Mouse (Mus musculus) heart, postnatal 10 days (tissue): ENCODE data around the gene Capzb. TPM values are rescaled to one million over a fixed set of nuclear protein-coding genes. Genes with fewer than 3 reads are reported as not detected.

ENCODE experiments used
- DNase-seq, 2 experiments: peaks; one replicate each; pipeline ENCODE4 v3.0.0; 2021
- intact Hi-C: fragments of 180-260 bp; cut with DNase I; formaldehyde crosslinking; loops from one replicate; pipeline ENCODE4 v1.15.1; 2025
- total RNA-seq, 2 experiments: library from RNA; stranded (reverse); gene quantifications; 2 replicates each; pipeline ENCODE4 v1.2.3; 2021

Capzb gene
- total RNA-seq, 2 experiments from 2014 or later = 394 to 406 TPM

GRCm38 (mm10) chr4:139206353-139207045 is 13.8 kb downstream of the Capzb start:
- intact Hi-C loops = no loop called here
- DNase-seq = no peak

- intact Hi-C loops = no loop called here
- DNase-seq = no peak
These were observed 15.8 kb downstream of the Capzb start for GRCm38 (mm10) chr4:139208236-139209129.

GRCm38 (mm10) chr4:139209130-139209840 is 16.6 kb downstream of the Capzb start:
- no peak for DNase-seq
- intact Hi-C loops = no loop called here

- no peak for DNase-seq
- intact Hi-C loops = loop anchor here (2.0 kb wide), 1 partner anchor 19 kb away; the partner anchor contains the start of gene Capzb
These were observed 19.5 kb downstream of the Capzb start for GRCm38 (mm10) chr4:139211975-139212831.

- no peak for DNase-seq
- intact Hi-C loops = no loop called here
These were observed 20.4 kb downstream of the Capzb start for GRCm38 (mm10) chr4:139213086-139213485.

DNA sequence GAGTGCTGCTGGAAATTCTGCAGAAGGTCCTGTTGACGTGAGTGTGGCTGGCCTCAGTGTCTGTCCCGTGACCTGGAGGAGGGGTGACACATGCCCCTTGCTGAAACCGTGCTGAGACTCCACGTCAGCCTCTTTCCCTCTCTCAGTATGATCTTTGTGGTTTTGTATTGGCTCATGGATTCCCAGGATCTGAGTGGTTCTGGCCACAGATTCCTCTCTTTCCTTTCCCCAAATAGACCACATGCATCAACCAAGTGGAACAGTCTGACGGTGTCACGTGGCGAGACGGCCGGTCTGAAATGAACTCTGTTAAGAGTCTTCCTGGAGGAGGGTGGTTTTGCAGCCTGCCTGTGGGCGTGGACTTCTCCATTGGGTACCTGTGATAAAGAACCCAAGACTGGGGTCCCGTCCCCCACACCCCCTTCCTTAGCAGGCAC is 21.3 kb downstream of the Capzb start:
- intact Hi-C loops = no loop called here
- peak; percentile 75 to 76 for DNase-seq

- intact Hi-C loops = no loop called here
These were observed 23.9 kb downstream of the Capzb start for GRCm38 (mm10) chr4:139216566-139216965.

DNA sequence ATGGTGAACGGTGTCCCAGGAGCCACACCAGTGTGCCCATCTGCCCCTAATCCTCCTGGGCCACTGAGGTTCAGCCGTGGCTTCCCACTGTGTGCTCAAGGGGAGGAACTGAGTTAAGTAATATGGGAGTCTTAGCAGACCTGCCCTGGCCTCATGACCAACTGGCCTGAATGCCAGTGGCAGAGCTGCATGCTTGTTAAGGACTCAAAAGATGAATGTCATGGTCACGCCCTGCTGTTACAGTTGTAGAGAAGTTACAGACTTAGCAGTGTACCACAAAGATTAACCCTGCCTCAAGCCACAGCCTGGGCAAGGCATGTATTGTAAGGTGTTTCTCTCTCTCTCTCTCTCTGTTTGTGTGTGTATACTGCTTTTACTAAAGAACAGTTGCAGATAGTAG is 25.8 kb downstream of the Capzb start:
- intact Hi-C loops = no loop called here
- no peak for DNase-seq

More at GRCm38 (mm10) chr4:139216566-139216965, 23.9 kb downstream of the Capzb start:
- no peak for DNase-seq

GRCm38 (mm10) chr4:139219656-139220055 is 27.0 kb downstream of the Capzb start:
- intact Hi-C loops = no loop called here
- DNase-seq = no peak

DNA sequence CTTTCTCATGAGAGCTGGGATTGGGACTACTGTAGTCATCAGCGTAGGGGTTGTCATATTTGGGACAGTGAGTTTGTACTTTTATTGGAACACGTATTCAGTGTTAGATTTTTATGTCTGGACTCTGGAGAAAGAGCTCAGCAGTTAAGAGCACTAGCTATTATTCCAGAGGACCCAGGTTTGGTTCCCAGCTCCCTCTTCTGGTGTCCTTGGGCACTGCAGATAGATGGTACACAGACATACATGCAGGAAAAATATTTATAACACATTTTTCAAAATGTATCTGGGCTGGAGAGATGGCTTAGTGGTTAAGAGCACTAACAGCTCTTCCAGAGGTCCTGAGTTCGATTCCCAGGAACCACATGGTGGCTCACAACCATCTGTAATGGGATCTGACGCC is 28.3 kb downstream of the Capzb start:
- peak in 1 of 2 experiments; percentile 68 for DNase-seq
- intact Hi-C loops = no loop called here

GRCm38 (mm10) chr4:139221837-139222236 is 29.1 kb downstream of the Capzb start:
- intact Hi-C loops = no loop called here

GRCm38 (mm10) chr4:139225115-139225514 is 32.4 kb downstream of the Capzb start:
- no peak for DNase-seq
- intact Hi-C loops = no loop called here

More at GRCm38 (mm10) chr4:139221837-139222236, 29.1 kb downstream of the Capzb start:
- DNase-seq = no peak

DNA sequence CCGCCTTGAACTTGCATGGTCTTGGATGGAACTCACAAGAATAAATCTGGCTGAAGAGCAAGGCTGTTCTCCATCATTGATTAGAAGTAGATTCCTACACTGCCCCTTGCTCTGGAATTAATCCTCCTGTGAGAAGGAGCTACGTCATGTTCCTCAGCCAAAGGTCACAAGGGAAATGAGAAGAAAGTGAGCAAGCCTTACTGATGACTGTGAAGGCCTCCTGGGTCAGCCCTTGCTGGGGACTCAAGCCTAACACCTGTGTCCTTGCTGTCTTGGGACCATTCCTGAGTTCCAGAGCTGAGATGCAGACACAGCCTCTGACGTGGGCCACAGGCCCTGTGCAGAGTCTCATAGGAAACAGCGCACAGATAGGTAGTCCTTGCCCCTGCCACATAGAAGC is 33.2 kb downstream of the Capzb start:
- DNase-seq = no peak
- intact Hi-C loops = no loop called here

DNA sequence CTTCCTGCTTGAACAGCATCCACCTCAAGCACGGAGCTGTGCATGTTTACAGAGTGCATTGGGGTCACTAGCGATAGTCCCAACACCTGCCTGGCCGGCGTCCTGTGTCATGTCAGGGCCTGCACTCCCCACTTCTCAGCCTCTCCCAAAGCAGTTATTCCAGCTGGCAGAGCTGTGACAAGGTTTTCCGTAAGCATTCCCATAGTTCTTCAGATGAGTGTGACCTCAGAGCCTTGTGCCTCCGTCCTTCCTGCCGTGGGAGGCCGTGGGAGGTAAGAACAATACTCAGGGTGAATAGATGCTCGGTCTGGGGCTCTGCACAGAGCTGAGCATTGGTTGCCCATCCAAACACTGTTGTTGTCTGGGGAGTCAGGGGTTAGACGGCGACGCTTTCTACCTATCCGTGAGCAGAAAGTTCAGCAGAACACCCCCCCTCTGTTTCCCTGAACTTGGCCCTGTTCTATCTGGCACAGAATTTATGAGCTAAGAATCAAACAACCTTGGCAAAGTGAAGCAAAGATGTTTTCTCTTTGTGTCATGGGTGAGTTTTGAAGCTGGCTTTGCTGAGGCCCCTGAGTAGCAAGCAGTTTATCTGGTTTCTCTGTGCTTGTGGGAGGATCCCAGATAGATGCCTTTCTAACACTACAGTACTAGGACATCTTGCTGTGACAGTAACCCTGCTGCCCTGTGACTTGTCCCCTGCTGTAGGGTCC is 34.0 kb downstream of the Capzb start:
- intact Hi-C loops = no loop called here
- no peak for DNase-seq

DNA sequence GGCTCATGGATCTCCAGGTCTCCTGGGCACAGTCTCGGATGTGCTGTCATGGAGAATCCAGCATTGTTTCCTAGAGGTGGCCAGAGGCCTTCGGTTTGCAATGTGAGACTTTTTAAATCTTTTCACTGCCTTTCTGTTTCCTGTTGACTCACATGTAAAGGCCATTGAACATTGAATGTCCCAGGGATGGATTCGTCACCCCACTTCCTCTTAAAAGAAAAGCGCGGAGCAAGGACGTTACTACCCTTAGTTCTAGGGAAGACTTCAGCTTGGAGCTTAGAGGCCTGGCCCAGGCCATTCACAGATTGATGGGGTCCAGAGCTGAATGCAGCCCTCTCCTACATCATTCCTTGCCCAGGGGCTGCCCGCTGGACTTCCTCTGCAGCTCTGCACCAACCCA is 35.2 kb downstream of the Capzb start:
- intact Hi-C loops = no loop called here
- no peak for DNase-seq

- intact Hi-C loops = no loop called here
- DNase-seq = no peak
These were observed 36.6 kb downstream of the Capzb start for GRCm38 (mm10) chr4:139229271-139229670.

GRCm38 (mm10) chr4:139230376-139231120 is 37.8 kb downstream of the Capzb start:
- no peak for DNase-seq
- intact Hi-C loops = loop anchor here (5.0 kb wide), 2 partner anchors 38 to 143 kb away; partner anchors contain the start of gene Capzb

GRCm38 (mm10) chr4:139231163-139231562 is 38.5 kb downstream of the Capzb start:
- intact Hi-C loops = loop anchor here (5.0 kb wide), 2 partner anchors 39 to 144 kb away; partner anchors contain the start of gene Capzb
- no peak for DNase-seq
